Mouse (Mus musculus) granulocyte monocyte progenitor cell, adult 5-6 weeks (primary cell): ENCODE results near the gene Fyn. TPM values are rescaled to one million over a fixed set of nuclear protein-coding genes. Genes with fewer than 3 reads are reported as not detected.

Experiments
- ATAC-seq: replicated peaks from 2 replicates; pipeline ENCODE4 v1.8.0; 2016; ENCODE audit warnings: mild to moderate bottlenecking, moderate TSS enrichment, inconsistent platforms; ENCODE audit not compliant: poor library complexity, severe bottlenecking
- total RNA-seq, 2 experiments: library from RNA; stranded (forward) in 1 of 2; stranded (reverse) in 1 of 2; fragments of 200-712, 200-1000 nt in 1 of 2; fragments of >200 nt in 1 of 2; fragmentation: Nextera tagmentation in 1 of 2; gene quantifications; 2 replicates each; pipeline ENCODE4 v1.2.3; 2014 to 2017

Fyn gene
- total RNA-seq, 2 experiments from 2014 or later, result 5.3 to 6.6 TPM

DNA sequence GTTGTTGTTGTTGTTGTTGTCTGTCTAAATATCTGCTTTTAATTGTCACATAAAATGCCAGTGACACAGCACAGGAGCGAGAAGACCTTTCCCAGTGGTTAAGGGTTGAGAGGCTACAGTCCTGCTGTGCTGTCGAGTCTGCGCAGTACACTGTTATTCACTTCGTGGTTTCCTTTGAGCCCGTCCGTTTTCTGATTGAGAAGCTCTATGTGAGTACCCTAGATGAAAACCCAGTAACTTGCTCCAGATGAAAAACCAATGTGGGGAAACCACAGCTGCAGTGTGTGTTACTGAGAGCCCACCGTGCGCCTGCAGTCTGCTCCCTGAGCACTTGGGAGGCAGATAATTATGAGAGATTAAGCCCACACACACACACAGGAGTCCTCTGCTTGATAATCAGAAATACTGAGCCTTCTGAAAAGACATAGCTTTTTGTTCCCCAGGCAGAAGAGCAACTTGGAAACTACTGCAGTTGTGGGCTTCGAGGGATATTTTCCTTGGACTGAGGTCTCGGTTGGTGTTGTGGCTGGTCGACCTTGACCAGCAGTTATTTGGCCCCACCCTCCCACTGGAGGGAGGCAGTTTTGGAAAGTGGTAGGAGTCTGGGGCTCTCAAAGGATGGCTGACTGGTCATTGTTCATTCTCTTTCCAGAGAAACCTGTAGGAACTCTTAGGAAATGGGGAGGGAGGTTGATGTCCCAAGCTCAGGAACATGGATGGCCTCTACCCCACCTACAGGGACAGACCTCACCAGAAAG lies 154.4 kb downstream of the Fyn start:
- ATAC-seq, result no peak

DNA sequence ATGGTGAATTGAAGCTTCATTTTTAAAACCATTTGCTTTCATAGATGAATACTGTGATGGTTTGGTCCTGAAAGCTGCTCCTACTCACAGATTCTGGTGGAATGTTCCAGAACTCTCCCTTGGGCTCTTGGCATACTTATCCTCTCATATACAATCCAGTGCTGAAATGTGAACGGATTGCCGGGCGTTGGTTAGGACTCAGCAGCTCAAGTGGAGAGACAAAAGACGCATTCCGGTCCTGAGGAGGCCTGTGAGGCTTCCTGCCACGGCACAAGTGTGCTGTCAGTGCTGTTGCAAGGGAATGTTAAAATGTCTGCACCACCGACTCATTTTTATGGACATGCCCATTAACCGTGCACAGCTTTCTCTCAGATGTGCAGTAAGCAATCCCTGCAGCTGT lies 155.7 kb downstream of the Fyn start:
- ATAC-seq, result no peak

DNA sequence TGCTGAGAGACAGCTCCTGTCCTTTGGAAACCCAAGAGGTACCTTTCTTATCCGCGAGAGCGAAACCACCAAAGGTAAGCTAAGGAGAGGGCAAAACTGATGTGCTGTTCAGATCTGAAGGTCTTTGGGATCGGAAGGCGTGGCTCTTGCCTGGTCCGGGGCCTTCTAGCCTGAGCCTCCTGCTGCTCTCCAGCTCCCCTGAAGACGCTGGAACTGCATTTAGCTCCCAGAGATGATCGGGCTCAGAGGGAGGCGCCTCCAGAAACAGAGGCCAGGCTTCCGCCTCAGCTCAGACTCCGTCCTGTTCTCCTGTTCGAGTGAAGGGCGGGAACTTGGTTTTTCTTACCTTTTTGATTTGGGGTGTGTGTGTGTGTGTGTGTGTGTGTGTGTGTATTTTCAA lies 156.8 kb downstream of the Fyn start:
- no peak for ATAC-seq

- ATAC-seq, result no peak
These were observed 158.5 kb downstream of the Fyn start for GRCm38 (mm10) chr10:39527113-39527512.

DNA sequence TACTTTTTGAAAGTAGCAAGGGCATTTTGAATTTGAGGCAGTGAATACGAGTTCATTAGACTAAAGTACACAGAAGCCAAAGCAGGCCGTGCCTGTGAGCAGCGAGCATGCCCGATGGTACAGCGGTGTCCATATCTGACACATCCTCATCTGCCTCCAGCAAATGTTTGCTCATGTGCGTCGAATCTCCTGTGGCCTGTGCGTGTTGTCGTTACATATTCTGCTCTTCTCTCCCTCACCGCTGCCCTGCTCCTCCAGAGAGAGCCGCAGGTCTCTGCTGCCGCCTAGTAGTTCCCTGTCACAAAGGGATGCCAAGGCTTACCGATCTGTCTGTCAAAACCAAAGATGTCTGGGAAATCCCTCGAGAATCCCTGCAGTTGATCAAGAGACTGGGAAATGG lies 160.5 kb downstream of the Fyn start:
- ATAC-seq, result no peak

- ATAC-seq, result no peak
These were observed 163.5 kb downstream of the Fyn start for GRCm38 (mm10) chr10:39532008-39532740.

- ATAC-seq, result no peak
These were observed 164.2 kb downstream of the Fyn start for GRCm38 (mm10) chr10:39532823-39533222.

- ATAC-seq, result no peak
These were observed 165.8 kb downstream of the Fyn start for GRCm38 (mm10) chr10:39534324-39535026.

GRCm38 (mm10) chr10:39535347-39535746 lies 166.7 kb downstream of the Fyn start:
- ATAC-seq, result no peak

GRCm38 (mm10) chr10:39536258-39536657 lies 167.6 kb downstream of the Fyn start:
- ATAC-seq, result no peak

DNA sequence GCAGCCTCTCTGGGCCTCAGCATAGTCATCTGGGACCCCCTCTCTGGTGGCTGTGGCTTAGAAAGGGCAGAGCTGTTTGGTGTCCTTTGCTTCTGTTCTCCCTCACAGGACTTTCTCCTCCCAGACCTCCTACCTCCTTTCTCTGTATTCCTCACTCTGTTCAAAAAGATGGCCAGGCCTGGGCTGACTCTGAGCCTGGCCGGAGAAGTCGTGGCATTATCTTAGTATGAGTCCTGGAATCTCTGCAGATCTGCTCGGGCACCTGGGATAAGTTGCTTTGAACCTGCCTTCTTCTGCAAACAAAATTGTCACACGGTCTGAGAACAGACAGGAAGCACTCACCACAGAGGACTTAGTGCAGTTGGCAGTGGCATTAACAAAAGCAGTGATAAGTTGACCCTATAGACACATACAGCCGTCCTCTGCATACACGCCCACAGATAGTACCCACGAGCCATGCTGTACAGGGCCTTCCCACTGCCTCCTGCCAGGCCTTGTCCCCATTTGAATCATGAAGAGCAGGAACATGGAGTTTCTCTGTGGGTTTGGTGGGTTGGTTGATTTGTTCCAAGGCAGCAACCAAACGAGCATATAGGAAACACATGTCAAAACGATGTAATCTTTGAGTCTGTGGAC lies 171.5 kb downstream of the Fyn start:
- ATAC-seq, result 0 out of 2 replicates have a peak, but pooled peaks have one; percentile 13

- ATAC-seq, result no peak
These were observed 172.3 kb downstream of the Fyn start for GRCm38 (mm10) chr10:39540995-39541394.

GRCm38 (mm10) chr10:39541451-39541874 lies 172.8 kb downstream of the Fyn start:
- no peak for ATAC-seq

GRCm38 (mm10) chr10:39541951-39542521 lies 173.4 kb downstream of the Fyn start:
- peak; percentile 29 for ATAC-seq

DNA sequence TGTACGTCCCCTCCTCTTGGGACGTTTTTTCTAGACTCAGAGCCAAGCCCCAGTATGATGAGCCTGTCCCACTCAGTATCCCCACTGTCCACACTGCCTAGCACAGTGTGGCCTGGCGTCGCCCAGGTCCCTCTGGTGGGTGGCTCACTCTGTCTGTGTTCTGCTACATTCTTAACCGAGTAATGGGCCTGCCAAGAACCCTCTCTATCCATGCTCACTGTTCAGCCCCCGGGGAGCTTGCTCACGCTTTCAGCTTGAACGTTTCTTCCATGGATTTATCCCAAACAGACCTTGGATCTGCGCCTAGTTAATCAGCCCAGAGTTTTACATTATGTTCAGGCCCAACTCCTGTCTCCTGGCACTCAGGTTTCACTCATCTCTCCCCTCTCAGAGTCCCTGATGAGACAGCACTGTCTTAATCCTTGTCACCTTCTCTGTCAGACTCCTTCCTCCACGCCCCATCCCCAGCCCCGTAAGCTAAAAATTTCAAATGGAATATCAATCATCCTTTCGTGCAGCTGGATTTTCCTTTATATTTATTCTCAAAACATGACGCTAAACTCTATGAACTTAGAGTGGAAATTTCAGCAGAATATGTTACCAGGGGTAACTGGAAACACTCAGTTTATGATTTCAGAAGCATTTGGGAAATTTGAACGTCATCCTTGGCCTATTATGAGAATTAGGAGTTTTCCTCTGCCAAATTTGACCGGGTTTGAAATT lies 174.0 kb downstream of the Fyn start:
- ATAC-seq, result peak; percentile 35; the same call in 1 of the 2 replicates

DNA sequence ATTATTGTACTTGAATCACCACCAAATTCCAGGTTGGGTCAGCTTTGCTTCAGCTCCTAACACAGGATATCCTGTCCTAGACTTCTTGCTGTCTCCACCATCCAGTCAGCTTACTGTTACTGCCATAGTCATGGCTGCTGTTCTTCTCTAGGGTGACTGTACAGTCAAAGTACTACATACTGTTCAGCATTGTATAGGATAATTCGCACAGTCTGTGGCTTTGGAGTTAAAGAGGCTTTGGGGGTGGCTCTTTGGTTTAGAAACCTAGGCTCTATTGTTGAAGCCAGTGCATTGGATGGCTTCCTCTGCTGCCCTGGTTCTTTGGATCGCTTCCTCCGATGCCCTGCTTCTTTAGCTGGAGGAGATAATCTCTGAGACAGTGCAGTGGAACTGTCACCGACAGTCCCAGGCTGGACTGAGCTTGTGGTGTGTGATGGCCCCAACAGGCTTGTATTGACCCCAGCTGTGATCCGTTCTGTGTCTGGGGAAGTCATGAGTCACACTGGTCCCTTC lies 174.7 kb downstream of the Fyn start:
- ATAC-seq, result no peak

DNA sequence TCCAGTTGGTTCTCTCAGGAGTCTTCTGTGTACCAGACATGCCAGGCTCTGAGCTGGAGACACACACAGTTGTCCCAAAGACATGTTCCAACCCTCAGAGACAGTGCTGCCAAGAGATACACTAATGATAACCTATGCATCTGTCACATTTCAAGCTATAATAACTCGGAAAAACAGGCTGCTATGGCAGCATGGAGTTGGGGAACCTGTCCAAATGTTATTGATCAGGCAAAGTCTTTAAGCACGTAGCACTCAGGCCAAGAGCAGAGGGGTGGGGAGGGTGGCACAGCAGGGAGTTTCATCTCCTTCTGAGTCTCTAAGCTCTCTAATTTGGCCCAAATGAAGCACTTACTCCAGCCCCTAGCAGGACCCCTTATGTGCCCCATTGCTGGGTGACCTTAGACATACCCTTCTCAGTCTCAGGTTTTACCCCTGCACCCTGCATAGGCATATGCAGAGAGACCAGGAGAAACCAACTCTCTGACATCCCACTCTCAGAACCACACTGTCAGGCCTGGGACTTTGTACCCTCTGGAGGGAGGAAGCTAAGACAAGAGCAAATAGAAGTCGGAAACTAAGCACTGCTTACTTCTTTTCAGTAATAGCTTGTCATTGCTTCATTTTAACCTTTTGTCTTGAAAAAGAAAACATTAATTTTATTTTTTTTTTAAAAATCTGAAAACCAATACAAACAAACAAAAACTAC lies 178.9 kb downstream of the Fyn start:
- ATAC-seq, result no peak

- no peak for ATAC-seq
These were observed 182.1 kb downstream of the Fyn start for GRCm38 (mm10) chr10:39550791-39551190.
